Mouse (Mus musculus) MEL (cell line): Measurements from ENCODE around the gene Prkag2. TPM values are rescaled to one million over a fixed set of nuclear protein-coding genes. Genes with fewer than 3 reads are reported as not detected.
A peak's percentile ranks its signal among the peaks of the same experiment; 100 is the strongest.

Source experiments
- DNase-seq: peaks from one replicate; pipeline ENCODE4 v3.0.0; 2011; ENCODE audit warnings: low read depth, low spot score
- H3K27ac ChIP-seq: 2 replicates; pipeline ENCODE4 v1.5.1; 2012; ENCODE audit warnings: low read depth, mild to moderate bottlenecking, control low read depth, low read length, moderate library complexity; ENCODE audit not compliant: control insufficient read depth
- H3K27me3 ChIP-seq, 2 experiments: fragments of 150-350 bp in 1 of 2; sonication (generic) in 1 of 2; 2 replicates each; pipeline ENCODE4 v1.6.1; 2012; ENCODE audit warnings: low read length in 2 of 2, mild to moderate bottlenecking in 2 of 2, improper control_type of control experiment in 1 of 2, moderate library complexity in 1 of 2; ENCODE audit not compliant: insufficient read depth in 2 of 2, control insufficient read depth in 1 of 2
- H3K36me3 ChIP-seq, 2 experiments: 2 replicates each; pipeline ENCODE4 v1.6.1; 2012 to 2014; ENCODE audit warnings: low read length in 2 of 2, improper control_type of control experiment in 1 of 2, inconsistent platforms in 1 of 2, mild to moderate bottlenecking in 1 of 2; ENCODE audit not compliant: insufficient read depth in 2 of 2, control insufficient read depth in 1 of 2
- H3K4me1 ChIP-seq, 2 experiments: fragments of 150-350 bp in 1 of 2; sonication (generic) in 1 of 2; 2 replicates each; pipeline ENCODE4 v1.6.1; 2012; ENCODE audit warnings: low read length in 2 of 2, improper control_type of control experiment in 1 of 2, mild to moderate bottlenecking in 1 of 2; ENCODE audit not compliant: insufficient read depth in 2 of 2, control insufficient read depth in 1 of 2
- H3K4me3 ChIP-seq, 2 experiments: fragments of 150-350 bp in 1 of 2; sonication (generic) in 1 of 2; 2 replicates each; pipeline ENCODE4 v1.5.1; 2012; ENCODE audit warnings: low read depth in 2 of 2, low read length in 2 of 2, mild to moderate bottlenecking in 2 of 2, moderate library complexity in 2 of 2, control low read depth in 1 of 2, improper control_type of control experiment in 1 of 2; ENCODE audit not compliant: control insufficient read depth in 1 of 2, insufficient read depth in 1 of 2
- H3K79me2 ChIP-seq: 2 replicates; pipeline ENCODE4 v1.6.1; 2012; ENCODE audit warnings: mild to moderate bottlenecking, low read length, moderate library complexity; ENCODE audit not compliant: control insufficient read depth, poor library complexity, insufficient read depth
- H3K9ac ChIP-seq: 2 replicates; pipeline ENCODE4 v1.6.1; 2012; ENCODE audit warnings: low read depth, mild to moderate bottlenecking, control low read depth, low read length, moderate library complexity; ENCODE audit not compliant: control insufficient read depth, poor library complexity, severe bottlenecking
- H3K9me3 ChIP-seq: fragments of 150-350 bp; sonication (generic); replicated peaks from 2 replicates; pipeline ENCODE4 v1.6.1; 2012; ENCODE audit warnings: mild to moderate bottlenecking, low read length, improper control_type of control experiment, moderate library complexity; ENCODE audit not compliant: insufficient read depth
- CHD1 ChIP-seq: IDR thresholded peaks from 2 replicates; pipeline ENCODE4 v1.6.1; 2012; ENCODE audit warnings: low read depth, mild to moderate bottlenecking, inconsistent platforms, low read length, improper control_type of control experiment
- CHD2 ChIP-seq: IDR thresholded peaks from 2 replicates; pipeline ENCODE4 v1.6.1; 2011; ENCODE audit warnings: low read length, improper control_type of control experiment
- EP300 ChIP-seq, 2 experiments: IDR thresholded peaks; 2 replicates each; pipeline ENCODE4 v1.6.1; 2011; ENCODE audit warnings: improper control_type of control experiment in 2 of 2, low read length in 2 of 2, low read depth in 1 of 2, mild to moderate bottlenecking in 1 of 2
- ETS1 ChIP-seq: IDR thresholded peaks from 2 replicates; pipeline ENCODE4 v1.6.1; 2012; ENCODE audit warnings: low read depth, mild to moderate bottlenecking, inconsistent platforms, low read length, improper control_type of control experiment, moderate library complexity
- GABPA ChIP-seq: IDR thresholded peaks from 2 replicates; pipeline ENCODE4 v1.6.1; 2012; ENCODE audit warnings: low read depth, mild to moderate bottlenecking, inconsistent platforms, low read length, improper control_type of control experiment, moderate library complexity
- GATA1 ChIP-seq: IDR thresholded peaks from 2 replicates; pipeline ENCODE4 v1.6.1; 2011; ENCODE audit warnings: low read depth, low read length, improper control_type of control experiment
- JUND ChIP-seq: IDR thresholded peaks from 2 replicates; pipeline ENCODE4 v1.6.1; 2011; ENCODE audit warnings: low read depth, mild to moderate bottlenecking, improper control_type of control experiment, low read length
- KAT2A ChIP-seq: conservative IDR thresholded peaks from 2 replicates; pipeline ENCODE4 v1.6.1; 2012; ENCODE audit warnings: low read depth, low read length, improper control_type of control experiment, inconsistent platforms
- MAFK ChIP-seq: IDR thresholded peaks from 2 replicates; pipeline ENCODE4 v1.6.1; 2011; ENCODE audit warnings: low read depth, mild to moderate bottlenecking, low read length, improper control_type of control experiment, borderline replicate concordance
- MEF2A ChIP-seq: IDR thresholded peaks from 2 replicates; pipeline ENCODE4 v1.6.1; 2014; ENCODE audit warnings: low read depth, mild to moderate bottlenecking, inconsistent platforms, low read length, improper control_type of control experiment; ENCODE audit not compliant: poor library complexity, insufficient replicate concordance, severe bottlenecking; ENCODE audit errors: extremely low read depth
- MYB ChIP-seq: IDR thresholded peaks from 2 replicates; pipeline ENCODE4 v1.6.1; 2011; ENCODE audit warnings: mild to moderate bottlenecking, low read depth, low read length, improper control_type of control experiment
- NRF1 ChIP-seq: IDR thresholded peaks from 2 replicates; pipeline ENCODE4 v1.6.1; 2014; ENCODE audit warnings: low read depth, mild to moderate bottlenecking, inconsistent platforms, low read length, improper control_type of control experiment, moderate library complexity; ENCODE audit not compliant: poor library complexity, insufficient read depth, severe bottlenecking
- POLR2AphosphoS2 ChIP-seq: IDR thresholded peaks from 2 replicates; pipeline ENCODE4 v1.6.1; 2011; ENCODE audit warnings: low read length, improper control_type of control experiment
- POLR2AphosphoS5 ChIP-seq: IDR thresholded peaks from 2 replicates; pipeline ENCODE4 v1.6.1; 2012; ENCODE audit warnings: low read depth, borderline replicate concordance, mild to moderate bottlenecking, inconsistent platforms, low read length, moderate library complexity, mixed read lengths
- RAD21 ChIP-seq: IDR thresholded peaks from 2 replicates; pipeline ENCODE4 v1.6.1; 2011; ENCODE audit warnings: mild to moderate bottlenecking, low read depth, low read length, improper control_type of control experiment
- RCOR1 ChIP-seq: IDR thresholded peaks from 2 replicates; pipeline ENCODE4 v1.6.1; 2012; ENCODE audit warnings: low read depth, mild to moderate bottlenecking, inconsistent platforms, low read length, improper control_type of control experiment
- TAL1 ChIP-seq: IDR thresholded peaks from 2 replicates; pipeline ENCODE4 v1.6.1; 2012; ENCODE audit warnings: mild to moderate bottlenecking, inconsistent platforms, low read length, moderate library complexity, mixed read lengths
- TBP ChIP-seq: IDR thresholded peaks from 2 replicates; pipeline ENCODE4 v1.8.0; 2011; ENCODE audit warnings: low read depth, low read length, improper control_type of control experiment
- TCF12 ChIP-seq: IDR thresholded peaks from 2 replicates; pipeline ENCODE4 v1.6.1; 2014; ENCODE audit warnings: low read depth, mild to moderate bottlenecking, inconsistent platforms, low read length, improper control_type of control experiment, moderate library complexity
- UBTF ChIP-seq: IDR thresholded peaks from 2 replicates; pipeline ENCODE4 v1.6.1; 2012; ENCODE audit warnings: low read depth, mild to moderate bottlenecking, inconsistent platforms, low read length, improper control_type of control experiment, moderate library complexity, borderline replicate concordance; ENCODE audit not compliant: insufficient read depth
- USF1 ChIP-seq: IDR thresholded peaks from 2 replicates; pipeline ENCODE4 v1.6.1; 2014; ENCODE audit warnings: low read depth, mild to moderate bottlenecking, inconsistent platforms, low read length, improper control_type of control experiment, moderate library complexity
- ZMIZ1 ChIP-seq: IDR thresholded peaks from 2 replicates; pipeline ENCODE4 v1.6.1; 2012; ENCODE audit warnings: low read depth, mild to moderate bottlenecking, inconsistent platforms, low read length, improper control_type of control experiment, moderate library complexity
- ZNF384 ChIP-seq: IDR thresholded peaks from 2 replicates; pipeline ENCODE4 v1.6.1; 2012; ENCODE audit warnings: low read depth, mild to moderate bottlenecking, inconsistent platforms, low read length, improper control_type of control experiment
- polyA plus RNA-seq, 2 experiments: library from polyadenylated mRNA; stranded (reverse) in 1 of 2; unstranded in 1 of 2; fragments of >175 nt in 1 of 2; fragments of >200 nt in 1 of 2; gene quantifications; 2 replicates each; pipeline versions ENCODE4 v1.2.1 to v1.2.4; 2012; ENCODE audit warnings: low replicate concordance in 2 of 2, low read depth in 1 of 2; ENCODE audit not compliant: insufficient read length in 2 of 2, insufficient read depth in 1 of 2, missing spikeins in 1 of 2
- total RNA-seq: library from RNA; depleted of rRNA; stranded (reverse); fragments of 300-350 nt; gene quantifications from 2 replicates; pipeline ENCODE4 v1.2.3, GENCODE M21; 2012

The Prkag2 gene
- total and polyA plus RNA-seq, 3 experiments, result 8.0 to 27.9 TPM; not detected in 1

GRCm38 (mm10) chr5:24874111-24874510, 226.3 kb downstream of the Prkag2 start:
- DNase-seq, result no peak
- peaks cover 9 to 12% of the 10 kb centered on the region in 2 experiments; a peak in 3 of 4 replicates for H3K4me1 ChIP-seq
- peaks cover 0 to 13% of the 10 kb centered on the region in 2 experiments; a peak in 2 of 4 replicates for H3K36me3 ChIP-seq

GRCm38 (mm10) chr5:24873221-24873620, 227.2 kb downstream of the Prkag2 start:
- TF ChIP-seq ETS1, result peak; percentile 76
- TF ChIP-seq TAL1, result peak; percentile 84
- TF ChIP-seq EP300 (IDR thresholded peaks at IDR 0.05; ENCODE audit: low read depth in 1 of 2, low read length in 2 of 2), result peak; percentile 17 to 39; a peak in 2 of 4 replicates
- no peak for TF ChIP-seq TBP
- no peak for TF ChIP-seq MYB
- peak; percentile 48; the same call in 1 of the 2 replicates for TF ChIP-seq TCF12
- no peak for TF ChIP-seq KAT2A
- TF ChIP-seq NRF1, result no peak
- TF ChIP-seq CHD2, result no peak
- no peak for TF ChIP-seq USF1
- TF ChIP-seq GATA1, result 0 out of 2 replicates have a peak, but pooled peaks have one; percentile 26
- no peak for TF ChIP-seq MAFK
- TF ChIP-seq ZNF384, result no peak
- H3K9ac ChIP-seq, result no peak overlapping the region
- H3K27ac ChIP-seq, result no peak overlapping the region
- peaks cover 9 to 13% of the 10 kb centered on the region in 2 experiments; a peak in 3 of 4 replicates for H3K4me1 ChIP-seq
- H3K27me3 ChIP-seq, result no peaks in the 10 kb centered on the region
- H3K79me2 ChIP-seq, result no peaks in the 10 kb centered on the region; the same call in 1 of the 2 replicates
- H3K4me3 ChIP-seq, result no peak overlapping the region
- H3K9me3 ChIP-seq, result no peaks in the 10 kb centered on the region
- peak; percentile 53 for DNase-seq
- H3K36me3 ChIP-seq, result peaks cover 0 to 13% of the 10 kb centered on the region in 2 experiments; a peak in 2 of 4 replicates

More at GRCm38 (mm10) chr5:24874111-24874510, 226.3 kb downstream of the Prkag2 start:
- no peak overlapping the region for H3K4me3 ChIP-seq
- TF ChIP-seq EP300 (IDR thresholded peaks at IDR 0.05; ENCODE audit: low read depth in 1 of 2, low read length in 2 of 2) (no peak), RAD21 (no peak), UBTF (no peak), MAFK (no peak), NRF1 (no peak), TBP (no peak), JUND (no peak), ZNF384 (no peak), POLR2AphosphoS5 (no peak), RCOR1 (no peak), MYB (no peak), ETS1 (no peak), GABPA (no peak), ZMIZ1 (no peak), POLR2AphosphoS2 (no peak), CHD1 (no peak), MEF2A (no peak)
- H3K9me3 ChIP-seq, result no peaks in the 10 kb centered on the region
- no peak overlapping the region for H3K27ac ChIP-seq
- no peaks in the 10 kb centered on the region; the same call in 1 of the 2 replicates for H3K79me2 ChIP-seq
- no peaks in the 10 kb centered on the region for H3K27me3 ChIP-seq
- no peak overlapping the region for H3K9ac ChIP-seq
